Mouse (Mus musculus) heart, embryonic 10.5 days (tissue): ENCODE data around the gene Agbl4. TPM values are rescaled to one million over a fixed set of nuclear protein-coding genes. Genes with fewer than 3 reads are reported as not detected.

Source experiments
- DNase-seq: peaks from one replicate; pipeline ENCODE4 v3.0.0-alpha.2; 2017; ENCODE audit warnings: low spot score
- H3K27ac ChIP-seq: fragments of 300-500 bp; sonication (generic); 2 replicates; pipeline ENCODE4 v1.5.1; 2016; ENCODE audit warnings: mild to moderate bottlenecking
- H3K27me3 ChIP-seq: fragments of 300-500 bp; sonication (generic); 2 replicates; pipeline ENCODE4 v1.6.1; 2016; ENCODE audit warnings: mild to moderate bottlenecking; ENCODE audit not compliant: poor library complexity, insufficient read depth, severe bottlenecking
- H3K36me3 ChIP-seq: fragments of 300-500 bp; sonication (generic); 2 replicates; pipeline ENCODE4 v1.6.1; 2016; ENCODE audit warnings: mild to moderate bottlenecking, moderate library complexity
- H3K4me1 ChIP-seq: fragments of 300-500 bp; sonication (generic); 2 replicates; pipeline ENCODE4 v1.6.1; 2016; ENCODE audit warnings: mild to moderate bottlenecking
- H3K4me3 ChIP-seq: fragments of 300-500 bp; sonication (generic); 2 replicates; pipeline ENCODE4 v1.5.1; 2016; ENCODE audit warnings: mild to moderate bottlenecking, moderate library complexity
- H3K9me3 ChIP-seq: fragments of 300-500 bp; sonication (generic); 2 replicates; pipeline ENCODE4 v1.6.1; 2016; ENCODE audit warnings: mild to moderate bottlenecking, moderate library complexity
- WGBS: fragments of 180-500 bp; shearing (Covaris S2); methylation state at CpG from one replicate; pipeline ENCODE4 v1.1.7; 2016; 5-methylcytosine and 5-hydroxymethylcytosine counted together
- polyA plus RNA-seq: library from polyadenylated mRNA; unstranded; fragments of >200 nt; fragmentation: Nextera tagmentation; extraction: Ambion mirVana; gene quantifications from 2 replicates; pipeline ENCODE4 v1.2.1, GENCODE M21; 2016

The Agbl4 gene
- polyA plus RNA-seq, 1 experiment from 2014 or later: 0.23 TPM

- WGBS: 62% methylated on average over 2 of the region's 2 CpGs
- H3K36me3 ChIP-seq: no peaks in the 10 kb centered on the region
- H3K4me1 ChIP-seq: no peaks in the 10 kb centered on the region
- H3K4me3 ChIP-seq: no peak overlapping the region
- no peaks in the 10 kb centered on the region for H3K27me3 ChIP-seq
- H3K27ac ChIP-seq: no peak overlapping the region
- DNase-seq: no peak
- H3K9me3 ChIP-seq: no peaks in the 10 kb centered on the region
These were observed 1158.0 kb downstream of the Agbl4 start for GRCm38 (mm10) chr4:111555426-111555825.

- no peak overlapping the region for H3K4me3 ChIP-seq
- WGBS: 85% methylated on average over 10 of the region's 10 CpGs
- no peak for DNase-seq
- no peak overlapping the region for H3K27ac ChIP-seq
- H3K4me1 ChIP-seq: no peaks in the 10 kb centered on the region
- no peaks in the 10 kb centered on the region for H3K9me3 ChIP-seq
- no peaks in the 10 kb centered on the region for H3K36me3 ChIP-seq
- H3K27me3 ChIP-seq: no peaks in the 10 kb centered on the region
These were observed 1179.8 kb downstream of the Agbl4 start for GRCm38 (mm10) chr4:111577087-111577773.

GRCm38 (mm10) chr4:111579115-111579862 lies 1181.8 kb downstream of the Agbl4 start:
- Histone ChIP-seq H3K27me3 (no peaks in the 10 kb centered on the region), H3K27ac (no peak overlapping the region), H3K36me3 (no peaks in the 10 kb centered on the region), H3K4me1 (no peaks in the 10 kb centered on the region), H3K4me3 (no peak overlapping the region), H3K9me3 (no peaks in the 10 kb centered on the region)
- no peak for DNase-seq
- 69% methylated on average over 4 of the region's 4 CpGs for WGBS

GRCm38 (mm10) chr4:111579863-111580224 lies 1182.4 kb downstream of the Agbl4 start:
- no peaks in the 10 kb centered on the region for H3K4me1 ChIP-seq
- WGBS: 62% methylated on average over 4 of the region's 4 CpGs
- H3K27ac ChIP-seq: no peak overlapping the region
- no peak overlapping the region for H3K4me3 ChIP-seq
- H3K36me3 ChIP-seq: no peaks in the 10 kb centered on the region
- DNase-seq: no peak
- H3K27me3 ChIP-seq: no peaks in the 10 kb centered on the region
- no peaks in the 10 kb centered on the region for H3K9me3 ChIP-seq

- WGBS: 96% methylated on average over 1 of the region's 1 CpGs
- Histone ChIP-seq H3K27ac (no peak overlapping the region), H3K4me3 (no peak overlapping the region), H3K36me3 (no peaks in the 10 kb centered on the region), H3K27me3 (no peaks in the 10 kb centered on the region), H3K9me3 (no peaks in the 10 kb centered on the region), H3K4me1 (no peaks in the 10 kb centered on the region)
- DNase-seq: no peak
These were observed 1182.8 kb downstream of the Agbl4 start for GRCm38 (mm10) chr4:111580239-111580638.

GRCm38 (mm10) chr4:111583562-111584237 lies 1186.2 kb downstream of the Agbl4 start:
- WGBS: 82% methylated on average over 10 of the region's 10 CpGs
- Histone ChIP-seq H3K27me3 (no peaks in the 10 kb centered on the region), H3K9me3 (no peaks in the 10 kb centered on the region), H3K4me3 (no peak overlapping the region), H3K27ac (no peak overlapping the region), H3K4me1 (no peaks in the 10 kb centered on the region), H3K36me3 (no peaks in the 10 kb centered on the region)
- no peak for DNase-seq

- H3K9me3 ChIP-seq: no peaks in the 10 kb centered on the region
- H3K27me3 ChIP-seq: no peaks in the 10 kb centered on the region
- H3K4me3 ChIP-seq: no peak overlapping the region
- H3K36me3 ChIP-seq: no peaks in the 10 kb centered on the region
- H3K4me1 ChIP-seq: no peaks in the 10 kb centered on the region
- DNase-seq: no peak
- no peak overlapping the region for H3K27ac ChIP-seq
- 70% methylated on average over 7 of the region's 7 CpGs for WGBS
These were observed 1186.8 kb downstream of the Agbl4 start for GRCm38 (mm10) chr4:111584286-111584685.

- no peak for DNase-seq
- 71% methylated on average over 1 of the region's 1 CpGs for WGBS
- H3K36me3 ChIP-seq: no peaks in the 10 kb centered on the region
- H3K4me1 ChIP-seq: no peaks in the 10 kb centered on the region
- no peaks in the 10 kb centered on the region for H3K27me3 ChIP-seq
- H3K27ac ChIP-seq: no peak overlapping the region
- no peak overlapping the region for H3K4me3 ChIP-seq
- H3K9me3 ChIP-seq: no peaks in the 10 kb centered on the region
These were observed 1190.8 kb downstream of the Agbl4 start for GRCm38 (mm10) chr4:111588211-111588610.

GRCm38 (mm10) chr4:111589467-111590170 lies 1192.2 kb downstream of the Agbl4 start:
- no peaks in the 10 kb centered on the region for H3K4me1 ChIP-seq
- H3K27me3 ChIP-seq: no peaks in the 10 kb centered on the region
- H3K9me3 ChIP-seq: no peaks in the 10 kb centered on the region
- 88% methylated on average over 4 of the region's 4 CpGs for WGBS
- no peaks in the 10 kb centered on the region for H3K36me3 ChIP-seq
- no peak overlapping the region for H3K4me3 ChIP-seq
- H3K27ac ChIP-seq: no peak overlapping the region
- no peak for DNase-seq

- DNase-seq: no peak
- no peaks in the 10 kb centered on the region for H3K27me3 ChIP-seq
- no peak overlapping the region for H3K4me3 ChIP-seq
- peaks cover 3% of the 10 kb centered on the region; the same call in 1 of the 2 replicates for H3K4me1 ChIP-seq
- H3K36me3 ChIP-seq: no peaks in the 10 kb centered on the region
- H3K27ac ChIP-seq: no peak overlapping the region
- no peaks in the 10 kb centered on the region for H3K9me3 ChIP-seq
- 86% methylated on average over 3 of the region's 3 CpGs for WGBS
These were observed 1197.3 kb downstream of the Agbl4 start for GRCm38 (mm10) chr4:111594655-111595295.

GRCm38 (mm10) chr4:111597249-111597661 lies 1199.8 kb downstream of the Agbl4 start:
- Histone ChIP-seq H3K4me1 (peaks cover 3% of the 10 kb centered on the region; the same call in 1 of the 2 replicates), H3K27ac (no peak overlapping the region), H3K4me3 (no peak overlapping the region), H3K27me3 (no peaks in the 10 kb centered on the region), H3K9me3 (no peaks in the 10 kb centered on the region), H3K36me3 (no peaks in the 10 kb centered on the region)
- DNase-seq: no peak
- WGBS: 75% methylated on average over 2 of the region's 2 CpGs

- no peak for DNase-seq
- Histone ChIP-seq H3K27ac (no peak overlapping the region), H3K9me3 (no peaks in the 10 kb centered on the region), H3K27me3 (no peaks in the 10 kb centered on the region), H3K4me1 (peaks cover 3% of the 10 kb centered on the region; the same call in 1 of the 2 replicates), H3K36me3 (no peaks in the 10 kb centered on the region), H3K4me3 (no peak overlapping the region)
- 57% methylated on average over 1 of the region's 1 CpGs for WGBS
These were observed 1200.5 kb downstream of the Agbl4 start for GRCm38 (mm10) chr4:111597986-111598385.
